Mouse (Mus musculus) kidney, postnatal 25 days (tissue): ENCODE measurements around the gene Ston2.

ENCODE experiments used
- DNase-seq, 2 experiments: peaks; one replicate each; pipeline ENCODE4 v3.0.0; 2021; ENCODE audit warnings: mixed read lengths in 2 of 2

The Ston2 gene

DNA sequence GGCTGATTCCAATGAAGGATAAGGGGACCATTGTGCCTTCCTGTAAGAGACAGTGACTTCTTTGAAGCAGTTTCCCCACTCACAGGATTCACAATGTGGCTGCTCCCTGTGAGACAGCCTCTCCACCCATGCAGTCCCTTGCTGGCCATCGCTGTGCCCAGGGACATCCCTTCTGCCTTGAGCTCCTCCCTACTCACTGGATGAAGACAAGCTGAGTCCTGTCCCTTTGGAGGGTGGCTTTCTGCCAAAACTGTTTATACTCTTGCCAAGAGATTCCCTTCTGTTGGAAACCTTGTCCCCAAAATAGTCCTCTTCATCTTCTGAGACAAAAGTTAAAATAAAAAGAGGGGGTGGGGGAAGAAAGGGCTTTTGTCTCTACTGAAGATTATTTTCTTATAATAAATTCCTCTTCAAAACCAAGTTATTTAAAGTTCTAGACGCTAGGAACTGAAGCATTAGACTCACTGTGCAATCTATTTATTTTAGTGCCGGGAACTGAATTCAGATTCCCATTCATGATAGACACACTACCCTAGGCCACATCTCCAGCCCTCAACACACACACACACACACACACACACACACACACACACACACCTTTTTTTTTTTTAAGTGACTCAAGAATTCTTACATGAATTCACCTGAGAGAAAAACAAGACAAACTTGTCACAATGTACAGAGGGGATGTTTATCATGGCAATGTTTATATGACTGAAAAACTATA lies 133.6 kb downstream of the Ston2 start:
- peak; percentile 43 to 55 for DNase-seq

GRCm38 (mm10) chr12:91648426-91648825 lies 139.8 kb downstream of the Ston2 start:
- DNase-seq = no peak

- no peak for DNase-seq
Observed at GRCm38 (mm10) chr12:91645361-91646123, 142.6 kb downstream of the Ston2 start.

- no peak for DNase-seq
Observed at GRCm38 (mm10) chr12:91643221-91643620, 145.0 kb downstream of the Ston2 start.

- no peak for DNase-seq
Observed at GRCm38 (mm10) chr12:91642426-91643093, 145.6 kb downstream of the Ston2 start.

GRCm38 (mm10) chr12:91641631-91642141 lies 146.5 kb downstream of the Ston2 start:
- peak in 1 of 2 experiments; percentile 40 for DNase-seq

DNA sequence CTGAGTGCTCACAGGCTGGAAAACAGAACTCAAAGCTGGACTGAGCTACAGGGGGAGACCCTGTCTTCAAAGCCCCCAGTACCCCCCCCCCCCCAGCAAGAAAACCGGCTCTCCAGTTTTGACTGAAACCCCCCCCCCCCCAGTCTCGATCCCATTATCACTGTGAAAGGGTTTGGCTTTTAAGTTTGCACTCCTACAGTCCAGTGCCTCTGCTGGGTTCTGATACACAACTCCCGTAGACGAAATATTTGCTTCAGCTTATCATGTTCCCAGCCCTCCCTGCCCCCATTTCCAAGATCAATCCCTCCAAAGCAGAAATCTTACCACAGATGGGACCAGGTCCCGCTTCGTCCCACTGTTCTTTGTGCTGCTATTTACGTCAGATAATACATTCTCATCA lies 147.1 kb downstream of the Ston2 start:
- DNase-seq = no peak

DNA sequence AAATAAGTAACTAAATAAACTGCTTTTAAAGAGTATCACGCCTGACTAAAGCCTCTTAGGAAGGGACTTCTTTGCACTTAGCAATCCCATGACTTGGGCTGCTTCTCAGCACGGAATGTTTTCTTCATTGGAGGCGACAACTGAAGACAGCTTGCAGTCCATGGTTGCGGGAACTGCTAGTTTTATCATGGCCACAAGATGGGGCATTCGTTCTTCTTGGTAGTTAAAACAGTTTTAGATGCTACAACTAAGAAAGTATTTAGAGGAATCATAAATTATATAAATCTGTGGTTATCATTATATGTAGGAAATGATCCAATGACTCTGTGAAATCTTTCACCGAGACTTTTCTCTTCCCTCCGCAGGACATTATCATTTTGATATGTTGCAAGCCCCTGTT lies 147.5 kb downstream of the Ston2 start:
- DNase-seq = peak; percentile 62 to 74

- peak; percentile 8 to 36 for DNase-seq
Observed at GRCm38 (mm10) chr12:91638351-91638750, 149.8 kb downstream of the Ston2 start.

- peak; percentile 24 to 48 for DNase-seq
Observed at GRCm38 (mm10) chr12:91637136-91637909, 150.9 kb downstream of the Ston2 start.

DNA sequence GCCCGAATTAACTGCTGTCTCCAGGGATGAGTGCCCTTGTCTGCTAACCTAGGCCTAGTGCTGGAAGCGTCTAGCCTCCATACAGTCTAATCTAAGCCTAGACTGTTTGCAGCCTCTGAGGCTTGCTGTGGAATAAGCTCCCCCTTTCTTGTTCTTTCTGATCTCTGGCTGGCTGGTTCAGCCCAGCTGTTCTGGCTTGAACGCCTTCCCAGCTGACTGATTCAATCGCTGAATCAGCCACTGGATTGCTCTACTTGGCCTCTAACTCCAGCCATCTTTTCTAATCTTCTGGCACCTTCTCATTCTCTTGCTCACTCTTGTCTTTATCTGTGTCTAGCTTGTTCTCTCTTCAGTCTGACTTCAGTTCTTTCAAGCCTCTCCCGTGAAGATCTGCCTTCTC lies 161.7 kb downstream of the Ston2 start:
- no peak for DNase-seq

DNA sequence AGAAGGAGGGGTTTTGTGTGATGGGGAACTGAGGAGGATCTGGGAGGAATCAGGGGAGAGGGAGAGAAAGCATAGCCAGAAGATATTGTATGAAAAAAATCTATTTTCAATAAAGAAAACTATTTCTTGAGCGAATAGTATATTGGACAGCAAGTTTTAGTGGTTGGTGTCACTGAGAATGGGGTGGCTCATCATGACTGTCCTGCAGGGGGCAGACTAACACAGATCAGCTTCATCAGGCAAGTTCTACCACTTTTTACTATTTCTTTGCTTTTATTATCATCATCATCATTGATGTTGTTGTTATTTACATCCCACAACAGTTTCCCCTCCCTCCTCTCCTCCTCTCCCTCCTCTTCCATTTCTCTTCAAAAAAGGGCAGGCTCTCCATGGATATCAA lies 163.2 kb downstream of the Ston2 start:
- DNase-seq = peak; percentile 45 to 74

GRCm38 (mm10) chr12:91609425-91609824 lies 178.8 kb downstream of the Ston2 start:
- peak; percentile 53 to 61 for DNase-seq

- DNase-seq = no peak
Observed at GRCm38 (mm10) chr12:91607678-91608077, 180.5 kb downstream of the Ston2 start.

DNA sequence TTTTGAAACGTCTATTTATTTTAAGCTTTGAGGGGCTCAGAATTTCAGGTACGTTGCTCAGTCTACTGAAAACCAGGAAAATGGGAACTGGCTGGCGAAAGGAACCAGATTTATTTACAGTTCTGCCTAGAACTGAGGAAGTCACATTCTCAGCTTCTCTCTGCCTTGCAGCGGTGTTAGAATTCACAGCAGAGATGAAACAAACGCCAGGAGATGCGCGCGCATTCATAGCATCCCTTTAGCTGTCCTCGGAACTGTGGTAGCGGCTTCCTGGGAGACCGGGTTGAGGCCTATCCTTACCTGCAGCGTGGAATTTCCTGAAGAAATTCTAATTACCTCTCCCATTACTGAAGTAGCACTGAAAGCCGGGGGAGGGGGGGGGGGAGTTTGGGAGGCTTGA lies 181.5 kb downstream of the Ston2 start:
- DNase-seq = no peak

- no peak for DNase-seq
Observed at GRCm38 (mm10) chr12:91604600-91604999, 183.6 kb downstream of the Ston2 start.

DNA sequence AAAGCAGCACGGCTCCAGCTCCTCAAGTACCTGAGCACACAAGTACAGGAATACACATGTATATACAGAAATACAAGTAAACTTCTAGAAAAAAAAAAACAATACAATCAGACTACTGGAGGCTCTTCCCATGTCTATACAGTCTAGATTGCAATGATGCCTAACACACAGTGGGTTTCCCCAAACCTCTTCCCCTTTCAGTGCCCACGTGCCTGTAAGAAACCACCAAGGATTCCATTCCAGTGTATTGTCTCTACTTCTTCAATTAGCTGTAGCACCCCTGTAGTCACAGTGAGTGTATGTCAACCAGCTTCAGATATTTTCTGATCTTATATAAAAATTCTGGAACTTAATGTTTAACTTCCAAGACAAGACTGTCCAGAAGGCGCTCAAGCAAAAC lies 196.1 kb downstream of the Ston2 start:
- no peak for DNase-seq

- no peak for DNase-seq
Observed at GRCm38 (mm10) chr12:91591191-91591590, 197.0 kb downstream of the Ston2 start.

DNA sequence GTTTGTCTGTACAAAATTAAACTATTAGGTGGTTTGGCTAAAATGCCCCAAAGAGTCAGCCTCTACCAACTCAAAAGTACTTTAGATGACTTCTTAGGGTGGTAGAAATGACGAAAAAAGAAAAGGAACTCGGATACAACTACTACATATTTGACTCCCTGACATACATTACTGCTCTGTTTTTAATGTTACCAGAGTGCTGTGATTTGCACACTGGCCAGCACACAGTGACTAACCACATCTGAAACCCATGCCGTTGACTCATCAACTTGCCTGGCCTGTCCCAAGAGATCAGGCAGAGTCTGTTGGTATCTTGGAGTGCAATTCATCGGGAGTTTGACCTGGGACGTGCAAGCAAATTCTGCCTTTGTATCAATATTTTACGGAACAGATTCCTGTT lies 197.5 kb downstream of the Ston2 start:
- peak; percentile 7 to 45 for DNase-seq

DNA sequence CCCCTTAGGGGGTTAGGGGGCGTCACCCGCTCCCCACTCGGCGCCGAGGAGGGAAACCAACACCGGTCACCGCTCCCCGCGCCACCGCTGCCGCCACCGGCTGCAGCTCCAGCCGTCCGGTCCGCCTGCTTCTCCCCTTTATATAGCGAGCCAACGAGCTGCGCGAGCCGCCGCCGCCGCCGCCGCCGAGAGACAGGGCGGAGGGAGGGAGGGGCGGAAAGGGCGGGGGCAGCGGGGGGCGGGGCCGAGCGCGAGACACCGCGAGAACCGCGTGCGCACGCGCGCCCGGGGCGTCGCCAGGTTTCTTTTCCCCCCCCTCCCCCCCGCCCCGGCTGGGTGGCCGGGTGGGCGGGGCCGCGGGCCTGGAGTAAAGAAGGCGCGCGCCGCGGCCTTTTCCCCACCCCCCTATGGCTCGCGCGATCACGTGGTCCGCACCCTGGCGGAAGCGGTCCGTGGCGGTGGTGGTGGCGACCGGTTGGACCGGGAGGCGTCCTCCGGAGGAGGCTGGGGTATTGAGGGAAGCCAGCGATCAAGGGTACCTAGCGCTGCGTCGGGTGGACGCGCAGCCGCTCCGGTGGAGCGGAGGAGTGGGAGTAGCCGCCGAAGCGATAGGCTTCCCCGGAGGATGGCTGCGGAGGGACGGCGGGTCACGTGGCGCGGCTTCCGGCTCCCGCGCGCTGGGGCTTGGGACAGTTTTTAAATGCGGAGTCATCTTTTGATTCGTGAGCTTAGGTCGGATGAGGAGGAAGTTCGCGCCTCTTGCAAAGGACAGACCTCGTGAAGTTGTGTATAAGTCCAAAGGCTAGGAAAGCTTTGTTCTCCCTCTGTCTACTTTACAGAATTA lies 198.1 kb downstream of the Ston2 start, which contains the start of gene Gtf2a1:
Gene Gtf2a1 (minus strand): TSS at position 641 of the 844 bp plus-strand sequence.
- peak; percentile 97 to 98 for DNase-seq

GRCm38 (mm10) chr12:91589542-91589846 lies 198.7 kb downstream of the Ston2 start:
- DNase-seq = no peak
